Mouse (Mus musculus): ENCODE results near the gene Tmem213. TPM values are rescaled to one million over a fixed set of nuclear protein-coding genes. Genes with fewer than 3 reads are reported as not detected.

Gene Tmem213
- polyA plus RNA-seq, 1 experiment, result not detected

DNA sequence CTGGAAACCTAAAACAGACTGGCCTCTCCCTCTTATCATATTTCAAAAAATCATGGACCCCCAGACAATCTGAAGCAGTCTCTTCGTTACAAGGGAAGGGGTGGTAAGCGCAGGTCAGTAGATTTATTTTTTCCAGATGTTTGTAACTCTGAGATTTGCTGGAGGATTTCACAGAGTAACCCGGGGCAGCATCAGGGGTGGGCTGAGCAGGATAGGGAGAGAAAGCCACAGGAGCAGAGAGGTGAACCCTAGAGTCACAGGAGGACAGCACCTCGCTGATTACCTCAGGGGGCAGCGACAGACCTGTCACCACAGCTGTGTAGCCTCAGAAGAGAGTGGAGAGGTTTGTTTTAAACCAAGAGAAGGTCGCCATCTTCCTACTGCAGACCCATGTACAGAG, 56.3 kb downstream of the Tmem213 start:
- H3K4me1 ChIP-seq (ENCODE audit: control insufficient read depth, insufficient read depth, low read length), result no peaks in the 10 kb centered on the region
- no peak overlapping the region for H3K27ac ChIP-seq (ENCODE audit: control insufficient read depth, insufficient read depth, low read depth, low read length)

More for the DNA sequence above, 56.3 kb downstream of the Tmem213 start:
- TF ChIP-seq POLR2A (IDR thresholded peaks at IDR 0.05; ENCODE audit: control insufficient read depth, low read depth, low read length) (no peak), CTCF (IDR thresholded peaks at IDR 0.05; ENCODE audit: control insufficient read depth, insufficient read depth, insufficient replicate concordance, low read depth, low read length) (no peak)
- Histone ChIP-seq H3K27me3 (ENCODE audit: control insufficient read depth, insufficient read depth, low read length) (no peaks in the 10 kb centered on the region), H3K36me3 (ENCODE audit: control insufficient read depth, insufficient read depth, low read length) (no peaks in the 10 kb centered on the region), H3K4me3 (ENCODE audit: control insufficient read depth, low read depth, low read length) (no peak overlapping the region)

Other genes with a start within 250 kb of the Tmem213 start
- 74.9 and 82.5 TPM in 2 replicates for gene Trim24, start 238.4 kb upstream of the Tmem213 start, polyA plus RNA-seq (2012; rRNA removed)
- 0.22 and 0.35 TPM in 2 replicates for gene Svopl, start 62.3 kb upstream of the Tmem213 start, polyA plus RNA-seq (2012; rRNA removed)
- 0.26 and 0.78 TPM in 2 replicates for gene Atp6v0a4, start 15.3 kb downstream of the Tmem213 start, polyA plus RNA-seq (2012; rRNA removed)
- 3.4 and 4.2 TPM in 2 replicates for gene D630045J12Rik, start 144.8 kb downstream of the Tmem213 start, polyA plus RNA-seq (2012; rRNA removed)
- gene Zc3hav1l, start 190.0 kb downstream of the Tmem213 start, polyA plus RNA-seq (2012; rRNA removed), result 1.2 and 1.3 TPM in 2 replicates
- gene Zc3hav1, start 245.3 kb downstream of the Tmem213 start, polyA plus RNA-seq (2012; rRNA removed), result 2.3 and 2.5 TPM in 2 replicates

Data from testis, adult 2 months (tissue).